Mouse (Mus musculus) kidney, adult 8-10 months (tissue): ENCODE data around the gene Pabpn1l.

Source experiments
- DNase-seq, 2 experiments: peaks; one replicate each; pipeline ENCODE4 v3.0.0; 2022

Gene Pabpn1l

GRCm38 (mm10) chr8:122622727-122623126 is at the start of gene Pabpn1l:
Gene Pabpn1l (minus strand): TSS chr8:122622739.
- DNase-seq: peak; percentile 26 to 40

- no peak for DNase-seq
These were observed 49.4 kb upstream of the Pabpn1l start for GRCm38 (mm10) chr8:122671894-122672293.

GRCm38 (mm10) chr8:122670718-122671117 is 48.2 kb upstream of the Pabpn1l start:
- no peak for DNase-seq

- DNase-seq: no peak
These were observed 47.5 kb upstream of the Pabpn1l start for GRCm38 (mm10) chr8:122670001-122670400.

GRCm38 (mm10) chr8:122669370-122669769 is 46.8 kb upstream of the Pabpn1l start:
- no peak for DNase-seq

- DNase-seq: peak; percentile 45 to 47
These were observed 45.3 kb upstream of the Pabpn1l start for GRCm38 (mm10) chr8:122667854-122668253.

GRCm38 (mm10) chr8:122666827-122667226 is 44.3 kb upstream of the Pabpn1l start:
- DNase-seq: no peak

- peak; percentile 37 to 62 for DNase-seq
These were observed 43.8 kb upstream of the Pabpn1l start for GRCm38 (mm10) chr8:122666338-122666764.

GRCm38 (mm10) chr8:122665667-122666316 is 43.3 kb upstream of the Pabpn1l start:
- peak; percentile 64 to 67 for DNase-seq

GRCm38 (mm10) chr8:122665221-122665620 is 42.7 kb upstream of the Pabpn1l start:
- peak; percentile 61 to 64 for DNase-seq

GRCm38 (mm10) chr8:122663670-122664069 is 41.1 kb upstream of the Pabpn1l start:
- no peak for DNase-seq

GRCm38 (mm10) chr8:122663106-122663505 is 40.6 kb upstream of the Pabpn1l start:
- no peak for DNase-seq

- no peak for DNase-seq
These were observed 39.4 kb upstream of the Pabpn1l start for GRCm38 (mm10) chr8:122661894-122662293.

- DNase-seq: peak; percentile 33 to 41
These were observed 38.6 kb upstream of the Pabpn1l start for GRCm38 (mm10) chr8:122661138-122661537.

GRCm38 (mm10) chr8:122660022-122660421 is 37.5 kb upstream of the Pabpn1l start:
- peak in 1 of 2 experiments; percentile 33 for DNase-seq

GRCm38 (mm10) chr8:122658807-122659160 is 36.2 kb upstream of the Pabpn1l start:
- DNase-seq: no peak

- DNase-seq: no peak
These were observed 35.7 kb upstream of the Pabpn1l start for GRCm38 (mm10) chr8:122658149-122658806.

- peak in 1 of 2 experiments; percentile 29 for DNase-seq
These were observed 33.8 kb upstream of the Pabpn1l start for GRCm38 (mm10) chr8:122656056-122656999.

GRCm38 (mm10) chr8:122654768-122655167 is 32.2 kb upstream of the Pabpn1l start:
- peak; percentile 72 to 80 for DNase-seq

GRCm38 (mm10) chr8:122652643-122653042 is 30.1 kb upstream of the Pabpn1l start:
- no peak for DNase-seq

- no peak for DNase-seq
These were observed 28.9 kb upstream of the Pabpn1l start for GRCm38 (mm10) chr8:122651326-122651921.

- no peak for DNase-seq
These were observed 25.8 kb upstream of the Pabpn1l start for GRCm38 (mm10) chr8:122648192-122648970.
